Mouse (Mus musculus): Measurements from ENCODE around the gene Erich3. TPM values are rescaled to one million over a fixed set of nuclear protein-coding genes. Genes with fewer than 3 reads are reported as not detected.

Gene Erich3
- total RNA-seq, 2 experiments from 2014 or later, result 9.0 to 11.6 TPM

DNA sequence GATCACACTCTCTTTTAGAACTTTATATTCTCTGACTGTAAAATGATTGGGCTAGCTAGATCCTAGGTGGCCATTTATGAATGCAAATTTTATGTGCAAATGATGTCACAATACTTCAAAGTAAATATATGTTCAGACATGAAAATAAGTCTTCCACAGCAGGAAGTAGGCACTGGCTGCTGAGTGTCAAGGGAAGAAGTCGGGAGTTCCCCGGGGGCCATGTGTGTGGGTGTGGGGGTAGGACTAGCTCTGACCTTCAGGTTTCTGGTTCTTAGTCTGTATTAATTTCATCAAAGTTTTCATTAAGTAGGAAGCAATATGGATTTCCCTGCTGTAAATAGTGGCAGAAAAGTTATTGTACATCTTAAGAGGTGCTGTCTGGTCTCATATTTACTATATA, 20.0 kb downstream of the Erich3 start:
- H3K4me3 ChIP-seq, result no peak overlapping the region
- intact Hi-C loops (cut with DNase I), result no loop called here
- no peak for TF ChIP-seq CTCF (IDR thresholded peaks at IDR 0.05)
- H3K27ac ChIP-seq, result no peak overlapping the region
- peak in 1 of 2 experiments; percentile 2 for DNase-seq (ENCODE audit: extremely low spot score in 1 of 2, low spot score in 2 of 2)

DNA sequence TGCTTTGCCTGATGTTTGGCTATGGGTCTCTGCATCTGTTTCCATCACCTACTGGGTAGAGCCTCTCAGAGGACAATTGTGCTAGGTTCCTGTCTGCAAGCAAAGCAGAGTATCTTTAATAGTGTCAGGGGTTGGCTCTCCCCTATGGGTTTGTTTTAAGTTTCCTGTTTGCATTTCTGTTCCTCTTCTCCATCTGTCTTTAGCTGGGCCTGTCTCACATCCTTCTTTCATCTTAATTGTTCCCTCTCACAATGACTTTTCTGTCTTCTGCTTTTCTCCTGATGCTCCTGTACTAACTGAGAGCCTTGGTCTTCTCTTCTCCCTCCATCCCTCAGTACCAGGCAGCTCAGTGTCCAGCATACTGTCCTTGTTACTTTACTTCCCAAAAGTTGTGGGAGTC, 26.6 kb downstream of the Erich3 start:
- H3K27ac ChIP-seq, result no peak overlapping the region
- TF ChIP-seq CTCF (IDR thresholded peaks at IDR 0.05), result no peak
- intact Hi-C loops (cut with DNase I), result no loop called here

GRCm38 (mm10) chr3:154691897-154692571, 28.4 kb downstream of the Erich3 start:
- intact Hi-C loops (cut with DNase I), result loop anchor here (1.0 to 2.0 kb wide), 2 partner anchors 17 to 28 kb away; no protein-coding TSS in a partner anchor
- no peak overlapping the region for H3K4me3 ChIP-seq
- peak overlapping the region; percentile 44 for H3K27ac ChIP-seq
- peak; percentile 84 to 85 for DNase-seq (ENCODE audit: extremely low spot score in 1 of 2, low spot score in 2 of 2)
- no peak for TF ChIP-seq CTCF (IDR thresholded peaks at IDR 0.05)

More for the DNA sequence above, 26.6 kb downstream of the Erich3 start:
- no peak for DNase-seq (ENCODE audit: extremely low spot score in 1 of 2, low spot score in 2 of 2)
- no peak overlapping the region for H3K4me3 ChIP-seq

DNA sequence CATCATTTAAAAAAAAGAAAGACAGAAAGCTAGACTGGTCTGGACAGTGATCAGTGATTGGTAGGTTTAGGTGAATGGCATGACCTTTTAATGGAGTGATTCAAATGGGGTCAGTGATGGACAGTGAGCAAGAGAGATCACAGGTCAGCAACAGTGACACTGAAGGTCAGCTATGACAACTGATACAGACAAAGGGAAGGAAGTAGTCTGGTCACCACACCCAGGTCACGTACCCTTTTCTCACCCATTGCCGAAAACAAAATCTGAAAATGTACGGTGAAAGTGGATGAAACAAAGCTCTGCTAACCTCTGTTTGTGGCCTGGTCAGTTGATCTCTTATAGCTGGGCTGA, 28.9 kb downstream of the Erich3 start:
- Histone ChIP-seq H3K4me3 (no peak overlapping the region), H3K27ac (no peak overlapping the region; the same call in 1 of the 2 replicates)
- no peak for DNase-seq (ENCODE audit: extremely low spot score in 1 of 2, low spot score in 2 of 2)
- no peak for TF ChIP-seq CTCF (IDR thresholded peaks at IDR 0.05)
- intact Hi-C loops (cut with DNase I), result loop anchor here (1.0 to 2.0 kb wide), 2 partner anchors 16 to 28 kb away; no protein-coding TSS in a partner anchor

- intact Hi-C loops (cut with DNase I), result loop anchor here (2.0 kb wide), 1 partner anchor 15 kb away; no protein-coding TSS in a partner anchor
- Histone ChIP-seq H3K27ac (no peak overlapping the region), H3K4me3 (no peak overlapping the region)
- no peak for DNase-seq (ENCODE audit: extremely low spot score in 1 of 2, low spot score in 2 of 2)
- no peak for TF ChIP-seq CTCF (IDR thresholded peaks at IDR 0.05)
Measured at GRCm38 (mm10) chr3:154693902-154694301, 30.2 kb downstream of the Erich3 start.

DNA sequence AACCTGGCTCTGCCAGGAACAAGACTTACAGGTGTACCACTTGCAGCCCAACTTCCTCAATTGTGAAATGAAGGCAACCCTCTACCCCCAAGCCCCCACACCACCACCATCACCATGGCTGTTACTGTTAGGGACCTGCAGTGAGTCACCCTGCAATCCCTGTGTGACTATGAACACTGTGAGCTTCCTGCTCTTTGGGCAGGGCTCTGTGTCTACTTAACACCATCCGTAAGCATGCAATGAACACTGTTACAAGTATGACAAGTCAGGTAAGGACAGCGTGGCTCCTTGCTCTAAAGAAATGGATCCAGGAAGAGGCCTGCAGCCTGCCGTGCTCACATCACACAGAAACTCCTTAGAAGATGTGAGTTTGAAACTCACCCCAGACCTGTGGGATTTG, 33.0 kb downstream of the Erich3 start:
- Histone ChIP-seq H3K4me3 (no peak overlapping the region), H3K27ac (no peak overlapping the region)
- intact Hi-C loops (cut with DNase I), result no loop called here

GRCm38 (mm10) chr3:154698907-154699306, 35.2 kb downstream of the Erich3 start:
- Histone ChIP-seq H3K4me3 (no peak overlapping the region), H3K27ac (peak overlapping the region; percentile 55; the same call in 1 of the 2 replicates)
- no peak for TF ChIP-seq CTCF (IDR thresholded peaks at IDR 0.05)
- intact Hi-C loops (cut with DNase I), result loop anchor here (1.0 kb wide), 1 partner anchor 48 kb away; no protein-coding TSS in a partner anchor
- no peak for DNase-seq (ENCODE audit: extremely low spot score in 1 of 2, low spot score in 2 of 2)

More for the DNA sequence above, 33.0 kb downstream of the Erich3 start:
- DNase-seq (ENCODE audit: extremely low spot score in 1 of 2, low spot score in 2 of 2), result no peak
- no peak for TF ChIP-seq CTCF (IDR thresholded peaks at IDR 0.05)

- peak overlapping the region; percentile 65; the same call in 1 of the 2 replicates for H3K27ac ChIP-seq
- DNase-seq (ENCODE audit: extremely low spot score in 1 of 2, low spot score in 2 of 2), result no peak
- no peak for TF ChIP-seq CTCF (IDR thresholded peaks at IDR 0.05)
- intact Hi-C loops (cut with DNase I), result no loop called here
- H3K4me3 ChIP-seq, result no peak overlapping the region
Measured at GRCm38 (mm10) chr3:154700296-154700695, 36.6 kb downstream of the Erich3 start.

DNA sequence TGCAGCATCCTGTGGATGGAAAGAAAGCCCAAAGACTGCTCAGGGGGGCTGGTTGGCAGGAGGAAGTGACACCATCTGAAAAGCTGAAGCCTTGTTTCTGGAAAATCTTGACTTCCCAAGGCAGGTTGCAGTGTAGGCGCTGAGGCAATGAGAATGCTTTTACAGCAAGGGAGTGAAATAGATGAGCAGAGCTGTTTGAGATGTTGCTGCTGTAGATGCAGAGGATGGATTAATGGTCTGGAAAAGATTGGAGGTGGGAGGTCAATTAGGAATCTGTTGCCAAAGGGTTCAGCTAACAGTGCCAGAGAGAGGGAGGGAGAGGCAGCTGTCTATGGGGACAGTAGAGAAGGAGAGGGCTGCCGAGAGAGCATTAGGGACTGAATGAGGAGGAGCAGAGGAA, 37.1 kb downstream of the Erich3 start:
- TF ChIP-seq CTCF (IDR thresholded peaks at IDR 0.05), result no peak
- H3K27ac ChIP-seq, result peak overlapping the region; percentile 65
- intact Hi-C loops (cut with DNase I), result no loop called here
- no peak for DNase-seq (ENCODE audit: extremely low spot score in 1 of 2, low spot score in 2 of 2)
- H3K4me3 ChIP-seq, result no peak overlapping the region

DNA sequence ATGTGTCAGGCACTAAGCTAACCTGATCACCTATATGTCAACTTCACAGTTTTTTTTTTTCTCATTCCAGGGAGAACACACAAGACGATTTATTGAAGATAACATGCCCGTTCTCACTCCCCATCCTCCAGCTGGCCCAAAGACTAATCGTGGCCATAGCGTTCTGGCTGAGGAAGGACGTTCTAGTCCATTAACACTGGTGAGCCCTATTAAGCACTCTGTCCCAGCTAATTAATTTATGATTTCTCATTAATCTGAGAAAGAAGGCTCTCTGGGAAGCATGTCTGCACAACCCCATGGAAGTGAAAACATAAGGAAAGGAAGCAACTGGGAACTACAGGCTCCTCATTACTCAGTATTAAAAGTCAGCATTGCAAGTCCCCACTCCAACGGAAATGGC, 41.1 kb downstream of the Erich3 start:
- H3K4me3 ChIP-seq, result no peak overlapping the region
- DNase-seq (ENCODE audit: extremely low spot score in 1 of 2, low spot score in 2 of 2), result no peak
- intact Hi-C loops (cut with DNase I), result loop anchor here (5.0 kb wide), 1 partner anchor 103 kb away; no protein-coding TSS in a partner anchor
- H3K27ac ChIP-seq, result no peak overlapping the region
- TF ChIP-seq CTCF (IDR thresholded peaks at IDR 0.05), result no peak

GRCm38 (mm10) chr3:154708150-154708549, 44.5 kb downstream of the Erich3 start:
- Histone ChIP-seq H3K4me3 (no peak overlapping the region), H3K27ac (no peak overlapping the region)
- DNase-seq (ENCODE audit: extremely low spot score in 1 of 2, low spot score in 2 of 2), result no peak
- no peak for TF ChIP-seq CTCF (IDR thresholded peaks at IDR 0.05)
- intact Hi-C loops (cut with DNase I), result loop anchor here (2.0 to 5.0 kb wide), 3 partner anchors 15 to 99 kb away; no protein-coding TSS in a partner anchor

DNA sequence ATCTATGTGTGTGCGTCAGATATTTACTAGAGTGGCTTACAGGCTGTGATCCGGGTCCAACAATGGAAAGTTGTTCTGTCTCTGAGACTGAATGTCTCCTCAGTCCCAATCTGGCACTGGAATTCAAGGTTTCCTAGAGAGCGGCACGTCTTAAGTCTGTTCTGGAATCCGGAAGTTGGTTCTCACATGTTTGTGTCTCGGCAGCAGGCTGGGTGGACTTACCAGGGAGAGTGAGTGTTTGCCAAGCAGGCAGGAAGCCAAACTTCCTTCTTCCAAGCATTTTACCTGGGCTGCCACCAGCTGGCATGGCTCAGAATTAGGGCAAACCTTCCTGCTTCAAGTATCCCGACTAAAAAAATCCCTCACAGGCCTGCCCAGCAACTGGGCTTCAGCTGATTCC, 59.5 kb downstream of the Erich3 start:
- Histone ChIP-seq H3K27ac (no peak overlapping the region), H3K4me3 (no peak overlapping the region)
- no peak for TF ChIP-seq CTCF (IDR thresholded peaks at IDR 0.05)
- intact Hi-C loops (cut with DNase I), result no loop called here
- no peak for DNase-seq (ENCODE audit: extremely low spot score in 1 of 2, low spot score in 2 of 2)

DNA sequence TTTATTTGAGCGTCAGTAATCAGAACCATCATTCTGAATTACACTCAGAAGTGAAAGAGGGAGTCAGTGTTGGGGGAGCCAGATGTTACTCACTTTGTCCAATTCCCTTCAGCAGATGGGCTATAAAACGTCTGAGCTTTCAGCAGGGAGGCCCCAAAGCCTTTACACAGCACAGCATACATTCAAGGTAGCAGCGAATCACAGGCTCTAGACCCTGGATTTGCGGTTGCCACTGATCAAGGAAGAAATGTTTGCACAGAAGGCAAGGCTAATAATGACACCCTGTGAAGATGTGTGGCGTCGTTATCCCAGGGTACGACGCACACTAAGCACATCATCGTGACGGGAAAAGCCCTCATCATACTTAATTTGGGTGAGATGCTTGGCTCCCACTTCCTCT, 67.8 kb downstream of the Erich3 start:
- DNase-seq (ENCODE audit: extremely low spot score in 1 of 2, low spot score in 2 of 2), result no peak
- intact Hi-C loops (cut with DNase I), result no loop called here
- Histone ChIP-seq H3K4me3 (no peak overlapping the region), H3K27ac (no peak overlapping the region)
- no peak for TF ChIP-seq CTCF (IDR thresholded peaks at IDR 0.05)

Data from left cerebral cortex, adult 2 months (tissue).